Mouse (Mus musculus): ENCODE results near the gene Dnah6.

The Dnah6 gene

DNA sequence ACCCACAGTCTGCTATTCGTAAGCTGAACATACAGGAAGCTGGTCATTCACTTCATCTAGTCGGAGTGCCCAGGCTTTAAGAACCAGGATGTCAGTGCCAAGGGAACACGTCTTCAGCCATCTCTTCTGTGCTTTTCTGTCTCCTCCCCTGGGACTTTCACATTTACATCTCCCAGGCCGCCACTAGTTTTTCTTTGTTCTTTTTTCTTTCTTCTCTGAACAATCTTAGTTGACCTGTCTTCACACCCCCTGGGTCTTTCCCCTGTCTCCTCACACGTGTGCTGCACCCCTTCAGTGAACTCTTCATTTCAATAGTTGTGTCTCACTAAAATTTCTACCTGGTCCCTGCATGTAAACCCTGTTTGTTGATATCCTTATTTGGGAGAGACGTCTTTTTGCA is 179.2 kb downstream of the Dnah6 start:
- TF ChIP-seq GATA4 (IDR thresholded peaks at IDR 0.05; ENCODE audit: insufficient replicate concordance, low read length): no peak

GRCm38 (mm10) chr6:73038291-73038690 is 183.2 kb downstream of the Dnah6 start:
- no peak for TF ChIP-seq GATA4 (IDR thresholded peaks at IDR 0.05; ENCODE audit: insufficient replicate concordance, low read length)

DNA sequence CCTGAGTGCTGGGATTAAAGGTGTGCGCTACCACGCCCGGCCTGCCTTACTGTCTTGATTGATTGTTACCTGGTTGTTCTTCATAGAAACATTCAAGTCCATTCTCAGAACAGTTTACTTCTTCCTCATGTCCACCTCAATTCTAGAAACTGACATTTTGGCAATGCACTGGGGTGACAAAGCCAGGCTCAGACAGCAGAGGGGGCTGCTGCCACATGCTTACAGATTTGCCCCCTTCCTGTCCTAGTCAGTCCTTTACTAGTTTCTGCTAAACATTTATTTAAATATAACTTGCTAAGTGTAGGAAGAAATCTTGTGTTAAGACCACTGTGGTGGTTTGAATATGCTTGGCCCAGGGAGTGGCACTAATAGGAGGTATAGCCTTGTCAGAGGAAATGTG is 192.6 kb downstream of the Dnah6 start:
- TF ChIP-seq GATA4 (IDR thresholded peaks at IDR 0.05; ENCODE audit: insufficient replicate concordance, low read length): no peak

DNA sequence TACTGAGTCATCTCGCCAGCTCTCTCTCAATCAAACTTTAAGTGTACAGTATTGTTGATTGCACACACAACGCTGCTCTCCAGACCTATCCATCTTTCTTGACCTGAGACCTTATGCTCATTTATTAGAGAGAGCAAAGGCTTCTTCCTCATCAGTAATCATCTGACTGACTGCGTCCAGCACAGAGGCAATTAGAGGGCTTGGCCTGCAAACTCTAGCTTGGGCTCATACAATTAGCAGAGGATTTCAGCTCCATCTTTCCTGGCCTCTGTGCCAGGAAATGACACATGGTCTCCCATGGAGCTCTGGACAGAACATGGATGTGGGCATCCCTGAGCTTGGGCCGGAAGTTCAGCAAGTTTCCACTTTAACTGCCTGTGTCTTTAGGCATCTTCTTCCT is 193.6 kb downstream of the Dnah6 start:
- no peak for TF ChIP-seq GATA4 (IDR thresholded peaks at IDR 0.05; ENCODE audit: insufficient replicate concordance, low read length)

GRCm38 (mm10) chr6:73026898-73027297 is 194.6 kb downstream of the Dnah6 start:
- TF ChIP-seq GATA4 (IDR thresholded peaks at IDR 0.05; ENCODE audit: insufficient replicate concordance, low read length): no peak

- no peak for TF ChIP-seq GATA4 (IDR thresholded peaks at IDR 0.05; ENCODE audit: insufficient replicate concordance, low read length)
Observed at GRCm38 (mm10) chr6:73020061-73020460, 201.4 kb downstream of the Dnah6 start.

DNA sequence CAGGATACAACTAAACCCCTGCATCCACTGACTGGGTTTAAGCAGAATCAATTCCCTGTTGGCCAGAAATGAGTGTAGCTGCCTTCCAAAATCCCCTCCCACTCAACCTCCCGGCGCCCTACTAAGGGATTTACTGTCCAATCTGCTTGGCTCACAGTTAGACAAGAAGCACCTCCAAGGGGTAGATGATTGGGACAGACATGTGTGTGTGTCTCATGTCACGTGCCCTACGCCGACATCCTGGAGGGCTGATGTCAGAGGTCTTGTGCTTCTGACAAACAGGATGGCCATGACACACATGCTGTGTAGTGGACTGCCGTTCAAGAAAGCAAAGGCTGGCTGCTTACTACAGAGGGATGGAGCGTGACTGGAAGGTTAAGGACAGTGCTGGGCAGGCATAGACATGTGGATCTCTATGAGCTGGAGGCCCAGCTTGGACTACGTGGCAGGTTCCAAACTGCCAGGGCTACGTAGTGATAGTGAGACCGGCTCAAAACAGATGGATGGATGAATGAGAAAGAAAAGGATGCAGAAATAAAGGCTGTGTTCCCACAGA is 202.6 kb downstream of the Dnah6 start:
- TF ChIP-seq GATA4 (IDR thresholded peaks at IDR 0.05; ENCODE audit: insufficient replicate concordance, low read length): no peak

GRCm38 (mm10) chr6:73014317-73015160 is 206.9 kb downstream of the Dnah6 start:
- TF ChIP-seq GATA4 (IDR thresholded peaks at IDR 0.05; ENCODE audit: insufficient replicate concordance, low read length): no peak

DNA sequence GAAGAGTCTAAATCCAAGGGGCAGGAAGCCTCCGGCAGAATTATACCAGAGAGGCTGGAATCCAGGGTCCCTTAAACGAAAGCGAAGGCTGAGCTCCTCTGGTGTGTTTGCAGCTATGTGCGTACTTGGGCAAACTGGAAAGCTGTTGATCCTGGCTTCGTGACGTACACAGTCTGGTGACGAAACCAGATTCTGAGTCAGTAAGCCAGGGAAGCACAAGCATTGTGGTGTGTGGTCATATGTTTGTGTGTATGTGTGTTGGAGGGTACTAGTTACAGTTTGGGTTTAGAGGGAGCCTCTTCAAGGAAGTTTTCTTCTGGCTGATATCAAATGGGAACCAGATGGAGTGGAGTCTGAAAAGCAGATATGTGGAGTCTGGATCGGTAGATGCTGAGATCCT is 208.5 kb downstream of the Dnah6 start:
- TF ChIP-seq GATA4 (IDR thresholded peaks at IDR 0.05; ENCODE audit: insufficient replicate concordance, low read length): no peak

DNA sequence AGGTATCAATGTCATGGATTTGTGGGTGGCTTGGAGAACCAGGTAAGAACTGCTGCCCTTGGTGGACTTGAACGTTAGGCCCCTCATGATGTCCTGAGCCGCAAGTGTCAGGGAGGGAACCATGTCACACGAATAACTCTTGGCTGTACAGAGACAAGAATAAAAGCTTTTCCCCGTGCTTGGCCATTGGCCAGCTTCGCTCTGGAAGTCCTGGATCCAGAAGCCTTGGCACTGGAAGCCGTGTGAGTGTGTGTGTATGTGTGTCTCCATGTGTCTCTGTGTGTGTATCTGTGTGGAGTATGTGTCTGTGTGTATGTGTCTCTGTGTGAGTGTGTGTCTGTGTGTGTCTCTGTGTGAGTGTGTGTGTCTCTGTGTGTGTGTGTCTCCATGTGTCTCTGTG is 209.6 kb downstream of the Dnah6 start:
- no peak for TF ChIP-seq GATA4 (IDR thresholded peaks at IDR 0.05; ENCODE audit: insufficient replicate concordance, low read length)

DNA sequence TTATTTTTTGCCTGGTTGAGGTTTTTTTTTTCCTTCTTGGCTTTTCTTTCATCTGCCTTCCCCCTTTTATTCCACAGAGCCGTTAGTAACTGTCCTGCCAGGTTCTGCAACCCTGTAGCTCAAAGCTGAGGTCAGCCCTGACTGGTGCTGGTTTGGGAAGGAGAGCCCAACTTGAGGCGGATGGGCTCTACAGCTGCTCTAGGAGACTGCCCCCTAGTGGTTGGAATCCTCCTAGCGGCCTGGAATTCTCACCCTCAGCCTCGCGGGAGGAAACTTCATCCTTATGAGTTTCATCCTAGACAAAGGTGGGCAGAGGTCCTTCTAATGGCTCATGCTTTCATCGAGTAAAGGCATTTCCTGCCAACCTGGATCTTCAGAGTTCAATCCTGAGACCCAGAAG is 211.4 kb downstream of the Dnah6 start:
- TF ChIP-seq GATA4 (IDR thresholded peaks at IDR 0.05; ENCODE audit: insufficient replicate concordance, low read length): no peak

DNA sequence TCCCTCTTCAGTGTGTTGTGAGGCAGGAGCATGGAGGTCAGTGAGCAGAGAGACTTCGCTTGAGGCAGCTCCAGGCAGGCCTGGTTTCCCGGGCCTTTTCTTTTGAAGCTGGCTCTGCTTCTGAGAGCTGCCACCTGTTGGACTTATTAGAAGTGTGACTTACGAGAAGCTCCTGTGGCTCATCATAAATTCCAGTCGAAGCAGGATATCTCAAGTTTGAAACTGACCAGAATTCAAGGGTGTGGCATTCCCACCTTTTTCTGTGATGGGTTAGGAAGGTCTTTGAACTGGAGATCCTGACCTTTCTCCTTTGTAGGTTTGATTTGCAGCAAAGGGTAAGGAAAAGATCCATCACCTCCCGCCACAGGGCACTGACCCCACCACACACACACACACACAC is 217.8 kb downstream of the Dnah6 start:
- no peak for TF ChIP-seq GATA4 (IDR thresholded peaks at IDR 0.05; ENCODE audit: insufficient replicate concordance, low read length)

DNA sequence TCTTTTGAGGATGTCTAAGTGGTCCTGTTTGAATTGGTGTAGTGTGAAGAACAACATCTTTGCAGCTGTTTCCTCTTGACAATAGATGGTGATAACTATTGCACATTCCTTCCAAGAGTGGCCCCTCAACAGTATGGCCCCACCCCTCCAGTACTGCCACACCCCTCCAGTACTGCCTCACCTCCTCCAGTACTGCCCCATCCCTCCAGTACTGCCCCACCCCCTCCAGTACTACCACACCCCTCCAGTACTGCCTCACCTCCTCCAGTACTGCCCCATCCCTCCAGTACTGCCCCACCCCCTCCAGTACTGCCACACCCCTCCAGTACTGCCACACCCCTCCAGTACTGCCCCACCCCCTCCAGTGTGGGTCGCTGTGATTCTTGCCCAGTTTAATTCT is 219.1 kb downstream of the Dnah6 start:
- TF ChIP-seq GATA4 (IDR thresholded peaks at IDR 0.05; ENCODE audit: insufficient replicate concordance, low read length): no peak

DNA sequence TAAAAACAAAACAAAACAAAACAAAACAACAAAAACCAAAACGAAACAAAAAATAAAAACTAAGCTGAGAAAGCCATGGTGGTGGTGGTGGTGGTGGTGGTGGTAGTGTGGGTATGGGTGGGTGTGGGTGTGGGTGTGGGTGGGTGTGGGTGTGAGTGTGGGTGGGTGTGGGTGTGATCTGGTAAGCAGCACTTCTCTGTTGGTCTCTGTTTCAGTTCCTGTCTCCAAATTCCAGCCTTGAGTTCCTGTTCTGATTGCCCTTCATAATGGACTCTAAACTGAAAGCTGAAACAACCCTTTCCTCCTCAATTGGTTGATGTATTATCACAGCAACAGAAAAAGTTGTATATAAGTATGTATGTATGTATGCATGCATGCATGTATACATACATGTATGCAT is 222.6 kb downstream of the Dnah6 start:
- no peak for TF ChIP-seq GATA4 (IDR thresholded peaks at IDR 0.05; ENCODE audit: insufficient replicate concordance, low read length)

DNA sequence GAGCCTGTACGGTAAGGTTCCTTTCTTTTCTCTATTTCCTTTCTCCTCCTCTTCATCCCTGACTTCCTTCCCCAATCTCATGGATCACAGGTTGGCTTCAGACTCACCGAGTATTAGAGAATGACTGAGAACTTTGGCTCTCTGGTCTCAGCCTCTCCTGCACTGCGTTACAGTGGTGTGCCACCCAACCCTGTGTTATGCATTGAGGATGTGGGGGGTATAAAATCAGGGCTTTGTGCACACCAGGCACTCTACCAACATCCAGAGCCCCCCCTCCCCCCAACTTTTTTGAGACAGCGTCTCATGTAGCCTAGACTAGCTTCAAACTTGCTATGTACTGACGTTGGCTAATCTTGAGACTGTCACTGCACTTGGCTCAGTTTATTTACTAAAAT is 227.8 kb downstream of the Dnah6 start:
- TF ChIP-seq GATA4 (IDR thresholded peaks at IDR 0.05; ENCODE audit: insufficient replicate concordance, low read length): no peak

DNA sequence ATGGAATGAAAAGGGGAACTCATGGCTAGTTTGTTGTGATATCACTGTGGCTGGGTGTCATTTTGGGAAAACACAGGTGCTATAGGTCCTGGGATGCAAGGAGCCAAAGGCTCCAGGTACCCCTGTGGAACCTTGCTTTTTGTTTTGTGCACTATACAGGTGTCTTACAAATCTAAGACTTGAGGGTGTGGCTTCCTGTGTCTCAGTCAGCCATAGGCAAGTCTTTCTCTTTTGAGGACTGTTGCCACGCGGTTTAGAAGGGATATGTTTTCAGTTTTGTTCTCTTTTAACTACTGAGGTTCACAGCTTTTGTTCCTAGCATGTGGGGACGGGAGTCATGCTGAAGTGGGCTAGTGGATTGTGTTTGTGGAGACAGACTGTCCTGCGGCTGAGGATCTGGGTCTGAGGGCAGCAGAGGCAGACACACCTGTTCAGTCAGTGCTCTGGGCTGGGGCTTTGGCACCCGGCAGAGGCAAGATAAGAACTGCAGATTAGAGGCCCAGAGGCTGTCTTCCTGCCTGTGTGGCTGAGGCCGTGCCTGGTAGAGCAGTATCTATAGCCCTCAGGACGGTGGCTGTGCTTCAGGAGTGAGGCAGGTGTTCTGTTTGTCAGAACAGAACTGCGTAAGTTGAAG is 228.3 kb downstream of the Dnah6 start:
- TF ChIP-seq GATA4 (IDR thresholded peaks at IDR 0.05; ENCODE audit: insufficient replicate concordance, low read length): no peak
